Mouse (Mus musculus) embryonic facial prominence, embryonic 10.5 days (tissue): ENCODE data around the gene Gm16181. TPM values are rescaled to one million over a fixed set of nuclear protein-coding genes. Genes with fewer than 3 reads are reported as not detected.

Source experiments
- DNase-seq: peaks from one replicate; pipeline ENCODE4 v3.0.0-alpha.2; 2017; ENCODE audit warnings: low spot score
- H3K27ac ChIP-seq: fragments of 300-500 bp; sonication (generic); replicated peaks from 2 replicates; pipeline ENCODE4 v1.5.1; 2016; ENCODE audit warnings: mild to moderate bottlenecking
- H3K27me3 ChIP-seq: fragments of 300-500 bp; sonication (generic); replicated peaks from 2 replicates; pipeline ENCODE4 v1.6.1; 2016; ENCODE audit warnings: low read depth, mild to moderate bottlenecking; ENCODE audit not compliant: poor library complexity, severe bottlenecking
- H3K36me3 ChIP-seq: fragments of 300-500 bp; sonication (generic); replicated peaks from 2 replicates; pipeline ENCODE4 v1.6.1; 2016; ENCODE audit warnings: mild to moderate bottlenecking, moderate library complexity
- H3K4me1 ChIP-seq: fragments of 300-500 bp; sonication (generic); 2 replicates; pipeline ENCODE4 v1.6.1; 2016
- H3K4me3 ChIP-seq: fragments of 300-500 bp; sonication (generic); 2 replicates; pipeline ENCODE4 v1.5.1; 2016; ENCODE audit warnings: mild to moderate bottlenecking, moderate library complexity
- H3K9me3 ChIP-seq: fragments of 300-500 bp; sonication (generic); 2 replicates; pipeline ENCODE4 v1.6.1; 2016; ENCODE audit warnings: mild to moderate bottlenecking
- WGBS: fragments of 180-500 bp; shearing (Covaris S2); methylation state at CpG from one replicate; pipeline ENCODE4 v1.1.7; 2016; 5-methylcytosine and 5-hydroxymethylcytosine counted together
- polyA plus RNA-seq: library from polyadenylated mRNA; unstranded; fragments of >200 nt; fragmentation: Nextera tagmentation; extraction: Ambion mirVana; gene quantifications from 2 replicates; pipeline ENCODE4 v1.2.1, GENCODE M21; 2016

Gm16181 gene
- polyA plus RNA-seq, 1 experiment from 2014 or later = 0.40 TPM

- Histone ChIP-seq H3K27me3 (no peaks in the 10 kb centered on the region), H3K36me3 (no peaks in the 10 kb centered on the region), H3K4me3 (no peak within 1 kb of the TSS), H3K4me1 (peaks cover 25% of the 10 kb centered on the region), H3K27ac (no peak within 1 kb of the TSS; the same call in 1 of the 2 replicates), H3K9me3 (no peaks in the 10 kb centered on the region)
- WGBS = 74% methylated on average over 7 of the region's 7 CpGs
- DNase-seq = no peak
These were observed 32.5 kb upstream of the Gm16181 start, which contains the start of gene Lst1 for GRCm38 (mm10) chr17:35187959-35188610. Gene Lst1 (minus strand): TSS chr17:35188439.

- no peaks in the 10 kb centered on the region for H3K36me3 ChIP-seq
- no peak overlapping the region for H3K4me3 ChIP-seq
- no peak overlapping the region for H3K27ac ChIP-seq
- H3K27me3 ChIP-seq = peaks cover 10% of the 10 kb centered on the region
- no peaks in the 10 kb centered on the region for H3K9me3 ChIP-seq
- H3K4me1 ChIP-seq = peaks cover 28% of the 10 kb centered on the region
- WGBS = 55% methylated on average over 1 of the region's 1 CpGs
- no peak for DNase-seq
These were observed 31.4 kb upstream of the Gm16181 start for GRCm38 (mm10) chr17:35189186-35189585.

- H3K4me1 ChIP-seq = peaks cover 34% of the 10 kb centered on the region
- 81% methylated on average over 4 of the region's 4 CpGs for WGBS
- no peak overlapping the region for H3K4me3 ChIP-seq
- H3K27ac ChIP-seq = no peak overlapping the region
- H3K27me3 ChIP-seq = peaks cover 19% of the 10 kb centered on the region
- no peak for DNase-seq
- H3K36me3 ChIP-seq = no peaks in the 10 kb centered on the region
- no peaks in the 10 kb centered on the region for H3K9me3 ChIP-seq
These were observed 30.5 kb upstream of the Gm16181 start for GRCm38 (mm10) chr17:35190096-35190495.

- H3K27ac ChIP-seq = no peak overlapping the region
- peaks cover 33% of the 10 kb centered on the region for H3K4me1 ChIP-seq
- WGBS = 62% methylated on average over 2 of the region's 2 CpGs
- H3K4me3 ChIP-seq = no peak overlapping the region
- H3K27me3 ChIP-seq = peaks cover 36% of the 10 kb centered on the region
- no peaks in the 10 kb centered on the region for H3K9me3 ChIP-seq
- no peaks in the 10 kb centered on the region for H3K36me3 ChIP-seq
- no peak for DNase-seq
These were observed 28.9 kb upstream of the Gm16181 start for GRCm38 (mm10) chr17:35191723-35192122.

- Histone ChIP-seq H3K27me3 (peaks cover 48% of the 10 kb centered on the region), H3K9me3 (no peaks in the 10 kb centered on the region), H3K4me1 (peaks cover 31% of the 10 kb centered on the region), H3K27ac (no peak overlapping the region), H3K4me3 (no peak overlapping the region), H3K36me3 (no peaks in the 10 kb centered on the region)
- no peak for DNase-seq
- 84% methylated on average over 5 of the region's 5 CpGs for WGBS
These were observed 27.7 kb upstream of the Gm16181 start for GRCm38 (mm10) chr17:35192924-35193323.

- 69% methylated on average over 28 of the region's 28 CpGs for WGBS
- no peaks in the 10 kb centered on the region for H3K9me3 ChIP-seq
- no peaks in the 10 kb centered on the region for H3K36me3 ChIP-seq
- H3K27me3 ChIP-seq = peaks cover 59% of the 10 kb centered on the region
- peaks cover 36% of the 10 kb centered on the region for H3K4me1 ChIP-seq
- no peak for DNase-seq
- no peak within 1 kb of the TSS for H3K27ac ChIP-seq
- peak within 1 kb of the TSS; percentile 61 for H3K4me3 ChIP-seq
These were observed 26.5 kb upstream of the Gm16181 start, which contains the start of gene Ltb for GRCm38 (mm10) chr17:35193881-35194843. Gene Ltb (plus strand): TSS chr17:35194439.

GRCm38 (mm10) chr17:35194844-35195630, 25.6 kb upstream of the Gm16181 start:
- H3K4me1 ChIP-seq = peaks cover 32% of the 10 kb centered on the region
- no peaks in the 10 kb centered on the region for H3K36me3 ChIP-seq
- H3K27me3 ChIP-seq = peaks cover 65% of the 10 kb centered on the region
- H3K9me3 ChIP-seq = no peaks in the 10 kb centered on the region
- DNase-seq = no peak
- peak overlapping the region; percentile 35; the same call in 1 of the 2 replicates for H3K27ac ChIP-seq
- 41% methylated on average over 19 of the region's 19 CpGs for WGBS
- H3K4me3 ChIP-seq = peak overlapping the region; percentile 61

GRCm38 (mm10) chr17:35195631-35196320, 24.9 kb upstream of the Gm16181 start:
- peaks cover 72% of the 10 kb centered on the region for H3K27me3 ChIP-seq
- peaks cover 32% of the 10 kb centered on the region for H3K4me1 ChIP-seq
- no peaks in the 10 kb centered on the region for H3K9me3 ChIP-seq
- peak overlapping the region; percentile 61 for H3K4me3 ChIP-seq
- H3K36me3 ChIP-seq = no peaks in the 10 kb centered on the region
- WGBS = 2% methylated on average over 66 of the region's 66 CpGs
- DNase-seq = peak; percentile 87
- H3K27ac ChIP-seq = peak overlapping the region; percentile 35; the same call in 1 of the 2 replicates

- no peak for DNase-seq
- no peaks in the 10 kb centered on the region for H3K36me3 ChIP-seq
- WGBS = 32% methylated on average over 9 of the region's 9 CpGs
- no peaks in the 10 kb centered on the region for H3K9me3 ChIP-seq
- no peak overlapping the region for H3K27ac ChIP-seq
- peaks cover 77% of the 10 kb centered on the region for H3K27me3 ChIP-seq
- peak overlapping the region; percentile 61 for H3K4me3 ChIP-seq
- peaks cover 32% of the 10 kb centered on the region for H3K4me1 ChIP-seq
These were observed 24.4 kb upstream of the Gm16181 start for GRCm38 (mm10) chr17:35196321-35196641.

GRCm38 (mm10) chr17:35197126-35197525, 23.5 kb upstream of the Gm16181 start:
- H3K4me3 ChIP-seq = no peak overlapping the region
- no peaks in the 10 kb centered on the region for H3K36me3 ChIP-seq
- H3K9me3 ChIP-seq = no peaks in the 10 kb centered on the region
- peaks cover 32% of the 10 kb centered on the region for H3K4me1 ChIP-seq
- no peak for DNase-seq
- 52% methylated on average over 6 of the region's 6 CpGs for WGBS
- H3K27me3 ChIP-seq = peaks cover 86% of the 10 kb centered on the region
- no peak overlapping the region for H3K27ac ChIP-seq

- H3K36me3 ChIP-seq = no peaks in the 10 kb centered on the region
- WGBS = 60% methylated on average over 7 of the region's 7 CpGs
- peaks cover 32% of the 10 kb centered on the region for H3K4me1 ChIP-seq
- no peaks in the 10 kb centered on the region for H3K9me3 ChIP-seq
- no peak overlapping the region for H3K4me3 ChIP-seq
- H3K27ac ChIP-seq = no peak overlapping the region
- no peak for DNase-seq
- peaks cover 95% of the 10 kb centered on the region for H3K27me3 ChIP-seq
These were observed 22.6 kb upstream of the Gm16181 start for GRCm38 (mm10) chr17:35198029-35198428.

- H3K4me1 ChIP-seq = peaks cover 29% of the 10 kb centered on the region
- no peaks in the 10 kb centered on the region for H3K36me3 ChIP-seq
- H3K4me3 ChIP-seq = no peak overlapping the region
- peaks cover 96% of the 10 kb centered on the region for H3K27me3 ChIP-seq
- no peaks in the 10 kb centered on the region for H3K9me3 ChIP-seq
- DNase-seq = no peak
- WGBS = 18% methylated on average over 8 of the region's 8 CpGs
- H3K27ac ChIP-seq = no peak overlapping the region
These were observed 21.7 kb upstream of the Gm16181 start for GRCm38 (mm10) chr17:35198946-35199345.
